Mouse (Mus musculus): ENCODE data around the gene Asrgl1.

GRCm38 (mm10) chr19:9135512-9136331, at the start of gene Asrgl1:
- TF ChIP-seq POLR2A (IDR thresholded peaks at IDR 0.05; ENCODE audit: control insufficient read depth, extremely low read depth, insufficient read depth, low read length, poor library complexity) (peak; percentile 91), CTCF (IDR thresholded peaks at IDR 0.05; ENCODE audit: borderline replicate concordance, control insufficient read depth, extremely low read depth, insufficient read depth, low read length, poor library complexity) (no peak)
